Mouse (Mus musculus) kidney, postnatal 0 days (tissue): ENCODE results near the gene Fam155a. TPM values are rescaled to one million over a fixed set of nuclear protein-coding genes. Genes with fewer than 3 reads are reported as not detected.

Experiments used
- ATAC-seq: fragments of 200-750 bp; cut with Nextera tagmentation; replicated peaks from 2 replicates; pipeline ENCODE4 v1.8.0; 2017; ENCODE audit warnings: low read depth, moderate number of reproducible peaks, moderate TSS enrichment, moderate library complexity; ENCODE audit not compliant: low FRiP score
- DNase-seq: peaks from one replicate; pipeline ENCODE4 v3.0.0-alpha.2; 2016; ENCODE audit warnings: low spot score
- H3K27ac ChIP-seq: fragments of 300-500 bp; sonication (generic); 2 replicates; pipeline ENCODE4 v1.5.1; 2014; ENCODE audit warnings: mild to moderate bottlenecking
- H3K27me3 ChIP-seq: fragments of 300-500 bp; sonication (generic); 2 replicates; pipeline ENCODE4 v1.6.1; 2014; ENCODE audit warnings: low read length, mixed read lengths; ENCODE audit not compliant: insufficient read depth
- H3K36me3 ChIP-seq: fragments of 300-500 bp; sonication (generic); 2 replicates; pipeline ENCODE4 v1.6.1; 2014; ENCODE audit warnings: low read length, mixed read lengths; ENCODE audit not compliant: insufficient read depth
- H3K4me1 ChIP-seq: fragments of 300-500 bp; sonication (generic); replicated peaks from 2 replicates; pipeline ENCODE4 v1.6.1; 2014; ENCODE audit warnings: antibody characterized with exemption, low read length, mixed read lengths; ENCODE audit not compliant: insufficient read depth
- H3K4me2 ChIP-seq: fragments of 300-500 bp; sonication (generic); 2 replicates; pipeline ENCODE4 v1.6.1; 2014; ENCODE audit warnings: mild to moderate bottlenecking, low read length, moderate library complexity, mixed read lengths
- H3K4me3 ChIP-seq: fragments of 300-500 bp; sonication (generic); replicated peaks from 2 replicates; pipeline ENCODE4 v1.5.1; 2014; ENCODE audit warnings: low read depth, low read length
- H3K9ac ChIP-seq: fragments of 300-500 bp; sonication (generic); 2 replicates; pipeline ENCODE4 v1.6.1; 2014; ENCODE audit warnings: low read depth, low read length
- H3K9me3 ChIP-seq: fragments of 300-500 bp; sonication (generic); replicated peaks from 2 replicates; pipeline ENCODE4 v1.6.1; 2016; ENCODE audit warnings: low read length, inconsistent platforms, mixed read lengths
- CTCF ChIP-seq: IDR thresholded peaks from 2 replicates; pipeline ENCODE4 v1.5.1; 2016; ENCODE audit warnings: antibody characterized with exemption, low read depth, mild to moderate bottlenecking, moderate library complexity
- WGBS: fragments of 180-500 bp; shearing (Covaris S2); extraction: QIAGEN DNeasy Blood & Tissue Kit; methylation state at CpG from one replicate; pipeline ENCODE4 v1.1.7; 2014; 5-methylcytosine and 5-hydroxymethylcytosine counted together
- polyA plus RNA-seq: library from polyadenylated mRNA; unstranded; fragments of >200 nt; fragmentation: Nextera tagmentation; extraction: Ambion mirVana; gene quantifications from 2 replicates; pipeline ENCODE4 v1.2.1, GENCODE M21; 2015

Fam155a gene
- polyA plus RNA-seq, 1 experiment from 2014 or later = 0.14 TPM

DNA sequence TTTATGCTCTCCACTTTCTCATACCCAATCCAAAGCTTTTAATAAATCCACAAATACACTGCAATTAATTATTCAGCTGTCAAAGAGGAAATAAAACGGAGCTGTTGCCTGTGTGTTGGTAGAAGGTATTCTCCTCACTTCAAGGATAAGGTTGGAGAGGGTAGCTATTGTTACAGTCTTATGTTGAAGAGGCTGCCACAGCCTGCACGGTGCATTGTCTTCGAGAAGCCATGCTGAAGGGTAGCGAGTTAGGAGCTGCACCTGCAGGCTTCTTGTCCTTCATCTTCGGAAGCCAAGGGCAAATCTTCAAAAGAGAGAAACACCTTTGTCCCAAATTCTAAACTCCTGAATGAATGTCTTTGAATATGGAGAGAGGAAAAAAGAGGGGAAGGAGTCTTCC is 288.4 kb downstream of the Fam155a start:
- no peak for TF ChIP-seq CTCF
- H3K36me3 ChIP-seq = no peaks in the 10 kb centered on the region
- no peak overlapping the region for H3K4me2 ChIP-seq
- H3K4me3 ChIP-seq = no peak overlapping the region
- no peaks in the 10 kb centered on the region for H3K4me1 ChIP-seq
- H3K27me3 ChIP-seq = no peaks in the 10 kb centered on the region
- no peaks in the 10 kb centered on the region for H3K9me3 ChIP-seq
- ATAC-seq (no peak), DNase-seq (no peak)
- no peak overlapping the region for H3K27ac ChIP-seq
- H3K9ac ChIP-seq = no peak overlapping the region
- 78% methylated on average over 5 of the region's 5 CpGs for WGBS

DNA sequence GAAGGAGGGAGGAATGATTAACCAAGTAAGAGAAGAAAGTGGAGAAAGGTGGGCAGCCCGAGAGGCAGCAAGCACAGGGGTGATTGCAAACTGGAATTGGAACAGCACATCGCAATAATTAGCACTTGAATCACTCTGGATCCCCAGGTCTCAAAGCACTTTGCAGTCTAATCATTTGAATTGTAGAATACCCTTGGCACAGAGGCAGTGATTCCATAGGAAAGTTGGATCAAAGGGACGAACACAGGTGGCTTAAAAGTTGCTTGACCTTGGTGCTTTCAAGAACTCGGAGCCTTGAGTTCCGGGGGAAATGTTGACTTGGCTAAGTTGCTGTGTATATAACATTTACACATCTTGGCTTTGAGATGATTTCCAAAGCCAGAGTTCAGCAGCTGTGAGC is 299.7 kb downstream of the Fam155a start:
- WGBS = 62% methylated on average over 5 of the region's 5 CpGs
- TF ChIP-seq CTCF = no peak
- ATAC-seq (no peak), DNase-seq (no peak)
- H3K4me2 ChIP-seq = no peak overlapping the region
- no peaks in the 10 kb centered on the region for H3K36me3 ChIP-seq
- H3K9me3 ChIP-seq = no peaks in the 10 kb centered on the region
- no peaks in the 10 kb centered on the region for H3K27me3 ChIP-seq
- H3K27ac ChIP-seq = no peak overlapping the region
- no peak overlapping the region for H3K4me3 ChIP-seq
- no peak overlapping the region for H3K9ac ChIP-seq
- H3K4me1 ChIP-seq = no peaks in the 10 kb centered on the region

DNA sequence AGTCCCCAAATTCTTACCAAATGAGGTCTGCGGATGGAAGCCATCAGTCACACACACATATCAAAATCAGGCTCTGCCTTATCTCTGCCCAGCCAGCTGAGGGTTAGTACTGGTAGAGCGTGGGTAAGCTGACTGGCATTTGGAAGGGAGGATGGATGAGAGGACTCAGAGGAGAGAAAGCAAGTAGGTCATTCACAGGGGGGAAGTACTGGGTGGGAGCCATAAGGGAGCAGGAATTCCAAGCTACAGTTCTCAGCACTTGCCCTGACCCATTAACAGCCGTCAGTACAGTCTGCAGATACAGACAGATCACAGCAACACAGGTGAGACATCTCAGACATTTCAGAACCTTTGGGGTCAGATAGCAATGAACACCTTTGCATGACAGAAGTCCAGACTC is 300.8 kb downstream of the Fam155a start:
- no peak for TF ChIP-seq CTCF
- ATAC-seq = no peak
- H3K4me3 ChIP-seq = no peak overlapping the region
- 78% methylated on average over 3 of the region's 3 CpGs for WGBS
- H3K27me3 ChIP-seq = no peaks in the 10 kb centered on the region
- H3K9ac ChIP-seq = no peak overlapping the region
- H3K9me3 ChIP-seq = no peaks in the 10 kb centered on the region
- H3K4me2 ChIP-seq = no peak overlapping the region
- no peaks in the 10 kb centered on the region for H3K4me1 ChIP-seq
- no peak for DNase-seq
- no peaks in the 10 kb centered on the region for H3K36me3 ChIP-seq
- H3K27ac ChIP-seq = no peak overlapping the region

DNA sequence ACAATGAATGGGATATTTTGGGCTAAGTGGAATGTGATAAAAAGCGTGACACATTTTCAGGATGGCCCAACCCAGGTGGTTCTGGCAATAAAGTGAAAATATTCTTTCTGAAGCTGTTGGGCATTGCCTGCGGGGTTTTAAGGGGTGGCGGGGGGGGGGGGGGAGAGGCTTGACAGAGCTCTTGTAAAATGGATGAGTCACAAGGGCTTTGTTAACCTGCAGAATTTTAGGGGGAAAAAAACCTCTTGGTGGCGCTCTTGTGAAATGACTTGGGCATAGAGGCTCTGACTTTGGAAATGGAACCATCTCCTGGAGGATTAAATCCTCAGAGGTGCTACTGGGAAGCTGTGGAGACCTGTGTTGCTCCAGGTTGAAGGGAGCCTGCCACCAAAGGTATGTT is 309.9 kb downstream of the Fam155a start:
- Histone ChIP-seq H3K4me3 (no peak overlapping the region), H3K27me3 (no peaks in the 10 kb centered on the region), H3K4me2 (no peak overlapping the region), H3K4me1 (no peaks in the 10 kb centered on the region), H3K27ac (no peak overlapping the region), H3K9me3 (no peaks in the 10 kb centered on the region), H3K9ac (no peak overlapping the region), H3K36me3 (no peaks in the 10 kb centered on the region)
- TF ChIP-seq CTCF = no peak
- WGBS = 74% methylated on average over 4 of the region's 4 CpGs
- no peak for DNase-seq
- ATAC-seq = no peak

DNA sequence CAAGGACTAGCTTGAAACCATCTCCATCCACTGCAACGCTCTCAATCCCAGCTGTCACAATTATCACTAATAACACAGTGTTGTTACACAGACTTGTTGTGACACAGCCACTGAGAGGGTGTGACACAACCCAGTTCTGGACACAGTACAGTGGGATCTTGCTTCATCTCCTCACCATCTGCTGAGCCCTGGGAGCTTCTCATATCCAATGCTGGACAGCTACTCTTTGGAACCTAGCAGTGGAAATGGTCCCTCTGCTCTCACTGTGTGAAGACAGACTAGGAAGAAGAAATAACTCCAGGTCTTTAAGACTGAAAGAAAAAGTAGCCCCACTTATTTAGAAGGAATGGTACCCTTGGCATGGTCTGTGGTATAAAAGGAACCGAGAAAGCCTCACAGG is 310.3 kb downstream of the Fam155a start:
- H3K27ac ChIP-seq = no peak overlapping the region
- no peaks in the 10 kb centered on the region for H3K27me3 ChIP-seq
- no peaks in the 10 kb centered on the region for H3K4me1 ChIP-seq
- H3K4me2 ChIP-seq = no peak overlapping the region
- DNase-seq (no peak), ATAC-seq (no peak)
- H3K4me3 ChIP-seq = no peak overlapping the region
- H3K9me3 ChIP-seq = no peaks in the 10 kb centered on the region
- H3K36me3 ChIP-seq = no peaks in the 10 kb centered on the region
- no peak for TF ChIP-seq CTCF
- no peak overlapping the region for H3K9ac ChIP-seq
- 86% methylated on average over 2 of the region's 2 CpGs for WGBS

DNA sequence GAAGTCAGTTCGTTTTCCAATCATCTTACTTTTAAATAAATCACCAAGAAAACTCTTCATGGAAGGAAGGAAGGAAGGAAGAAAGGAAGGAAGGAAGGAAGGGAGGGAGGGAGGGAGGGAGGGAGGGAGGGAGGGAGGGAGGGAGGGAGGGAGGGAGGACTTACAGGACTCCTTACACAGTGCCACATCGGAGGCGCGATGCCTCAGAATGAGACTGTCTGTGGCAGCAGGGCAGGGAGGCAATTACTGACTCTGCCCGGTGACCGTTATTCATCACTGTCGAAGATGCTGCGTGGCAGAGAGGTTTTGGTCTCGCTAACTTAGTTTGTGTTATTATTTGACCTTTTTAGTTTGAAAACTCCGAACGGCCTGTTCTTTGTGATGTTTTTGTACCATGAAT is 312.3 kb downstream of the Fam155a start:
- no peak overlapping the region for H3K4me2 ChIP-seq
- DNase-seq = no peak
- H3K9ac ChIP-seq = no peak overlapping the region
- H3K4me1 ChIP-seq = no peaks in the 10 kb centered on the region
- H3K9me3 ChIP-seq = no peaks in the 10 kb centered on the region
- no peak for ATAC-seq
- H3K4me3 ChIP-seq = no peak overlapping the region
- WGBS = 23% methylated on average over 11 of the region's 11 CpGs
- TF ChIP-seq CTCF = no peak
- no peak overlapping the region for H3K27ac ChIP-seq
- no peaks in the 10 kb centered on the region for H3K36me3 ChIP-seq
- no peaks in the 10 kb centered on the region for H3K27me3 ChIP-seq

DNA sequence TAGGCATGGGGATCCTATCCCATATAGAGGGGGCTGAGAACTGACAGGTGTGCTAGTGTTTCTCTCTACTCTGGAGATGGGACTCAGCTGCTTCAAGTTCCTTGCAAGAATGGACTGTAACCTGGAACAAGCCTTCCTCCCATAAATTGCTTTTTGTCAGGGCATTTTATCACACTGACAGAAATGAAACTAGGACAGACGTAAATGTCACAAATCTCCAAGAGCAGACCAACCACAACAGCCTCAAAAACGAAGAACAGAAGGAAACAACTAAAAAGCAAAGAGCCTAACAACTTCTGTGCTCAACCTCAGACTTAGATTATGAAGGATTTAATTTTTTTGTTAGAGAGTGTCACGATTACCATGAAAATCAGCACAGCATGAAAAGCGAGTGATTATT is 315.8 kb downstream of the Fam155a start:
- Histone ChIP-seq H3K4me2 (no peak overlapping the region), H3K4me3 (no peak overlapping the region), H3K27ac (no peak overlapping the region), H3K9ac (no peak overlapping the region), H3K36me3 (no peaks in the 10 kb centered on the region), H3K27me3 (no peaks in the 10 kb centered on the region), H3K9me3 (no peaks in the 10 kb centered on the region), H3K4me1 (no peaks in the 10 kb centered on the region)
- DNase-seq = no peak
- no peak for TF ChIP-seq CTCF
- ATAC-seq = no peak
- WGBS = 50% methylated on average over 4 of the region's 4 CpGs
